Mouse (Mus musculus) c-Kit-positive CD71-negative TER-119-negative erythroid progenitor cells, embryonic 14.5 days (primary cell): Measurements from ENCODE around the gene Polk.
A peak's percentile ranks its signal among the peaks of the same experiment; 100 is the strongest.

Experiments used
- DNase-seq: peaks from one replicate; pipeline ENCODE4 v3.0.0-alpha.2; 2013; ENCODE audit warnings: low read depth

The Polk gene

DNA sequence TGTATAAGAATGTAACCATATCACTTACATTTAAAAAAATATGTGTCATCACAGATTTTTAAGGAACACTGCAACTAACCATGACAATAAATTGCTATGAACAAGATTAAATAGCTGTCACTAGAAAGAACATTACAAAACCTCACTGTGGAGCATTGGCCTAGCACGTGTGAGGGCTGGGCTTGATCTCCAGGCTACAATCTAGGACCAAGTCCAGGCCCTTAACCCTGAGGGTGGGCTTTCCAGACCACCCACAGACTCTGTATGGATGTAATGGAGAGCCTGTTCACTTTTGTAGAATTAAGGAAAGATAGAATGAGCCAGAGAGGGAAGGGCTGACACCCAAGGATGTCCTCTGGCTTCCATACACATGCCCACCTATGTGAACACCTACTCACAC is 79.7 kb downstream of the Polk start:
- DNase-seq, result no peak

DNA sequence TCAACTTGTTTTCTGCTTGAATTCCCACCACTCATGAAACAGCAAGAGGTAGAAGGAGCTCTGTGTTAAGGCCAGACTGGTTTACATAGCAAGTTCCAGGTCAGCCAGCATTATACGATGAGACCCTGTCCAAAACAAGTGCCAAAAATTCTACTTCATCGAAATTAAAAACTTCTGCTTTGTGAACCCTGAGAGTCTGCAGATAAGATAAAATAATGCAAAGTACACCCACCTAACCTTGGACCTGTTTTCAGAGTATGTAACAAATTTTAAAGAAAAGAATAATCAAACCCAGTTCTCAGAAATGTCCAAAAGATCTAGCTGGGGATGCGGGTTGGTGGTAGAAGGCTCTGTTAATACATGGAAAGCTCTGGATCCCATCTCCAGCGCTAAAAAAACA is 83.8 kb downstream of the Polk start:
- no peak for DNase-seq

DNA sequence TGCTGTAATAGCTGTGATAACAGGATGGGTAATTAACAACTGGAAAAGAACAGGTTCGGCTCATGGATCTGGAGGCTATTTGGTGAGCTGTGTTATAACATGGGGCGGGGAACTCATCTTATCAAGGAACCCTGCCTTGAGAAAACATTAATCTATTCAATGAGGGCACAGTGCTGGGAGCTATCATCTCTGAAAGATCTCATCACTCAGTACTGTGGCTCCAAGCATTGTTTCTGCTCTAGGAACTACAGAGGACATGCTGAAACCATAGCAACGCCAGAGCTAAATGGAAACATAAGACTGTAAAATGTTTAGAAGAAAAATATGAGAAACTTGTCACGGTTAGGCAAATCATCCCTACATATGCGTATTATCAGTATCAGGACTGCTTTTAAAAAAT is 84.4 kb downstream of the Polk start:
- DNase-seq, result no peak

DNA sequence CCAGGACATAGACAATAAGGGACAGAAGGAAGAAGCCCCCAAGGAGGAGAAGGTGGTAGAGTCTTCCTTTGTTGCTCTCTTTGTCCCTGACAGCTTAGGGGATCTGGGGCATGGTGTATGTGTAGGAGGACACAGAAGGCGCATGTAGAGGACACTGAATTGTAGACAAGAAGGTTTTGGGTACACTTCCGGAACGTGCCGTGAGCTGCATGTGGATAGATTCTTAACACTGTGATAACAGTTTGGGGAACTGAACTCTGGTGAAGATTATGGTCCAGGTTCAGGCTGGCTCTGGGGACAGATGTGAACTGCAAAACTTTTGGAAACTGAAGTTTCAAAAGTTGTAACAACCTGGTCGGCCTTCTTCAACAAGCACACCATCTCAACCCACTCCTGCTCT is 84.8 kb downstream of the Polk start:
- DNase-seq, result no peak

DNA sequence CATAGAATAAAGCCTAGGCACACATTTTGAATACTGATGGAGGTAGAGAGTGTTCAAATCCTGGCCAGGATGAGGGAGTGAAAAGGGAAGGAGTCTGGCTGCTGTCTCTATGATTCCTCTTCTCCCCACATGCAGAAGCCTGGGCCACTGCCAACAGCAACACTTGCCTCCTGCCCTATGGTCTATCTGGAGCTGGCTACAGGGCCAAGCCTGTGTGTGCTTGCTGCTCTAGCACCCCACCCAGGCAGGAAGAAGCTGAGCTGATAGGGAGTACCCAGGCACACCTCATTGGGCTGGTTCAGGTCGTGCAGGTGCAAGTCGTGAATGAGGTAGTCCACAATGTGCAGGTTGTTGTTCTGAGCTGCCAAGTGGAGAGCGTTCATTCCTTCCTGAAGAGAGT is 88.1 kb downstream of the Polk start:
- DNase-seq, result no peak

DNA sequence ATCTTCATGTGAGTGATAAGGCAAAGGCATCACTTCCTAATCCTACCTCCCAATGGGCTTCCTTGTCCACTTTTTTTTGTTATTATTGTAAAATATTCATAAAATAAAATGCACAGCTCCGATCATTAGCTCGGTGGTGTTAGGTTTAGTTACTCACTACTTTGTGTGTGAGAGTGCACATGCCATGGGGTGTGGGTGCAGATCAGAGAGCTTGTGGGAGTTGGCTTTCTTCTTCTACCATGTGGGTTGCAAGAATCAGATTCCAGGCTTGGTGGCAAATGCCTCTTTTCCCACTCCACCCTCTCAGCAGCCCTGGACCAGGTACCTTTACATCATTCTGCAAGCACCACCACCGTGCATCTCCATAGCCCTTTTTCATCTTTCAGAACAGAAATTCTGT is 89.8 kb downstream of the Polk start:
- DNase-seq, result no peak

DNA sequence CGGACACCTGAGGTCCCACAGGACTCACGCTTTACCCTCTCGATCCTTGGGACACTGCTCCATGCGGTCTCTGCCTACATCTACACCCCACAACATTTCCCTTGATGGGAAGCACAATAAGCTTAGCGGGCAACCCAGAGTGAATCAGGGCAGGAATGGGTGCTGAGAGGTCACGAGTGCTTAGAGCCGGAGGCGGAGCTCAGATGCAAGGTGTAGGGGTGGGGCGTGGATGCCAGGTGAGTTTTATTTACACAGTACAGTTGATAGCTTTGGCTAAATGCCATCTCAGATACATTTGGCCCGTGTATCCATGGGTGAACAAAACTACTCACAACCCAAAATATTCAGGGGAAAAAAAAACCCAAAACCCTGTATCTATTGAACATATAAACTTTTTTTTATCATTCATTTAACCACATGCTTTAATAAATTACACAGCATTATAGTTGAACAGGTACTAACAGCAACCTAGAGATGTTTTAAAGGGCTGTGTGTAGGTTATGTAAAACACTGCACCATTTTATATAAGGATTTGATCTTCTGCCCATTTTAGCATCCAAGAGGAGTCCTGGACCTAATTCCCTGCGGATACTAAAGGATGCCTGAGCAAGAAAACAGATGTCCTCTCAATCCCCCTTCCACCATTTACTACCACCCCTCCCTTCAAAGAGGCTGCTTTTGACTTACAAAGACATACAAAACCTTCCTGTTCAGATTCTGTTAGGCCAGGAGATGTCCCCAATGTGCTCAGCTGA is 90.8 kb downstream of the Polk start:
- no peak for DNase-seq

DNA sequence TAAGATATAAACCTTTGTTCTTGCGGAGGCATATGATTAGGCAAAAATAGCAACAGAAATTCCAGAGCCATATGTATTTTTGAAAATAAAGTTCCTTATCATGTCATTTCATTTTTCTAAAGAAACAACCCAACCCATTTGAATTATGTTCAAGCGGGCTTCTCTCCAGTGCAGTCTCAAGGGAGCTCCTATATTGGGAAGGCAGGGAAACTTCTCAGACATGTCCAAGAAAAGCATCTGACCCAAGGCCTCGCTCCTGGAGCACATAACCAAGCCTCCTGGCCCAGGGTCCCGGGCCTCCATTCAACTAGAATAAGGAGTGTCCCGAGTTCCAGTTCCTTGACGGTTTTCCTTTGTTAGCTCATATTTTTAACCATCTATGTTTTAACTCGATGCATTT is 91.5 kb downstream of the Polk start:
- DNase-seq, result no peak

DNA sequence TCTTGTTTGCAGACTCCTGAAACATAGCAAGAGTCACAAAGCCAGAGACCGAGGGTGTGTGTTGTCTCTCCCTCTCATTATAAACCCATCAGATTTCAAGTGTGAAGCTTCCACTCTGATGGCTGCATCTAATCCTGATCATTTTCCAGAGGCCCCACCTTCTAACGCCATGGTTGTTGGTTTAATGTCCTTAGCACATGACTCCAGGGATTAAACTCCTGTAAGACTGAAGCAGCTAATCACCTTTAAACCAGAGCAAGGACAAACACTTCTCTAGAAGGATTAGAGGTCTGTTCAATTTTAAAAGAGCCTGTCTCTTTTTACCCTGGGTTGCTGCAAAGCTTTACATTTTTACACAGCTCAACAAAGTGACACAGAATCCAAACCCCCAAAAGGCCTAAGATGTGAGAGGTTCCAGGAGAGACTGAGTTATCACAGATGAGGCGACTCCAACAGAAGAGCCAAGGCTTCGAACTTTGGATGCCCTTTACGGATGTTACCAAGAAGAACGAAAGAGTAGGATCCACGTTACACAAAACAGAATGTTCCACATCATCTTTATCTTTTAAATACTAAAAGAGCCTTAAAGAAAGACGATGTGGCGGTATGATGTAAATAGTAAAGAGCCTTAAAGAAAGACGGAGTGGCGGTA is 92.0 kb downstream of the Polk start:
- no peak for DNase-seq

DNA sequence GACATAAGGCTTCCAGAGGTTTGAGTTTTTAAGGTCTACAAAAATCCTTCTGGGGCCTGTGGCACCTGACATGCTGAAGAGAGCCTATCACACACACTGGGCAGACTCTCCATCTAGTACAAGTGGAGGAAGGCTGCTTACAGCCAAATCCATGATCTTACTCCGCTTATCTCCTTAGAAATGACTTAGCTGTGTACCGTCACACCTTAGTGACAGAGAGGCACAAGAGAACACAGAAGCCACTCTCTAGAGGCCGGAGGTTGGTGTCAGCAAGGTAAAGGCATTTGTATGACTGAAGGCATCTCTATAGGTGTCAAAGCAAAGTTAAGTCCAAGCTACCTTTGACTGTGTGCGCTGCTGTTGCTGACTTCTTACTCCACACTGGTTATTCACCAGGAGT is 101.9 kb downstream of the Polk start:
- DNase-seq, result no peak

DNA sequence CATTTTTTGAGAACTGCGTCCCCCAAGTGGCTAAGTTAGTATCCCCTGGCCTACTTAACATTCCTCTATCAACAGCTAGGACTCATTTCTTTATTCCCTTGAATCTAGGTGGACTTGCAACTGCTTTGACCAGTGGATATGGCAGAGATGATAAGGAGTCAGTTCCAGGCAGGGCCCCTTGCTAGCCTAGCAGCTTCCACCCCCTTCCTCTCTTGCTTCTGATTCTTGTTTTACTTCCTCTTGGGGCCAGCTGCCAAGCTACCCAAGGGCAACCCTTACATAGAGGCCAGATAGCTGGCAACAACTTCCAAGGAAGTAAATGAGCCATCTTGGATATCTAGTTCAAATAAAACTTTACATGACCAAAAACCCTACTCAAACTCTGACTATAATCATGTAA is 105.5 kb downstream of the Polk start:
- DNase-seq, result no peak

DNA sequence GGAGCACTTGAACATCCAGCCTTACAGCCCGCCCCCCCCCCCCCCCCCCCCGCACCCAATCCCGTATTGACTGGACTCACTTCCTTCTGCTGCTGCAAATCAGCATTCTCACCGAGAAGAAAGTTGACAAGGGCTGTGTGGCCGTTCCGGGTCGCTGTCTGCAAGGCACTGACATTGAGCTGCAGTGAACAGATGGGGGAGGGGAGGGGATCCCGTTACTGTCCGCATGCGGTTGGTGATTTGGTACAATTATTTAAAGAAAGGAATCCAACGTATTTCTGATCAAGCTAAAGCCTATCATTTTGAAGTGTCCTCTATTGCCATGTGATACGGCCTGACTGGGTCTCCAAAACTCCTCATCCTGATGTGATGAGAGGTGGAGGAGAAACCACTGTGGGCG is 106.6 kb downstream of the Polk start:
- no peak for DNase-seq

DNA sequence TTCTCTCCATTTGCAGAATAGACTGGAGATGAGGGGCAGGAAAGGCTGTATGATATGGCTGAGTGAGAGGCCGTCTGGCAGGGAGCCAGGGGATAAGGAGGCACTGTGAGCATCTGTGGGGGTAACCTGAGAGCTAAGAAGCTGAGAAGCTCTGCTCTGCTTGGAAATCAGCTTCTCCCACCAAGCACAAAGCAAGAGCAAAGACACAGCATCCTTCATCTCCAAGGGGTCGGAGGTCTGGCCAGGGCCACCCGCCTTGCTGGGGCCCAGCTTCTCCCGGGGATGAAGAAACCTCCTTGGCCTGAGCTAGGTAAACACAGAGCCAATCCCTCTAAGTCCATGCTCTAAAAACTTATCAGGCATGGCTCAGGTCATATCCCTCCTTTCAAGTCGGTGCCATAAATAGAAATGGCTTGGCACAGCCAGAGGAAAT is 107.5 kb downstream of the Polk start:
- no peak for DNase-seq

DNA sequence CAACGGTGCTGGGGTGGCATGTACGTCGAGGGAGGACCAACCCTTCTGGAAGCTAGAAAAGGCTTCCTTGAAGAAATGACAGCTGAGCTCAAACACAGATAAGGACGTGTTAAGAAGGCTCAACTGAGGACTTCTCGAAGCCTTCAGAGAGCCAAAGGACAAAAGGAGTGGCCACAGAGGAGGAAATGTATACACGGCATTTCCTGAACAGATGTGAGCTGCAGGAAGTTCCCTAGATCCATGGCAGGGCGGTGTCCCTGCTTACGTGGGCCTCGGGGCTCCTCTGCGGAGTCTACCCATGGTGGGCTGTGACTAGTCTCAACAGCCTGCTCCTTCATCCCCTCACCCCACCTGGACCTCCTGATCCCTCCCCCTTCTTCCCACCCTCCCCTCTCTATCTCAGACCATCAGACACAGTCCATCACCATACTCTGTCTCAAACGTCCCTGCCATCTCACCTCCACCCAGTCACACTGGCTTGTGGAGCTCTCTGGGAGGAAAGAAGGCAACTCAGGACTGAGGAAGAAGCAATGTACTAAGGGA is 108.7 kb downstream of the Polk start:
- DNase-seq, result no peak

DNA sequence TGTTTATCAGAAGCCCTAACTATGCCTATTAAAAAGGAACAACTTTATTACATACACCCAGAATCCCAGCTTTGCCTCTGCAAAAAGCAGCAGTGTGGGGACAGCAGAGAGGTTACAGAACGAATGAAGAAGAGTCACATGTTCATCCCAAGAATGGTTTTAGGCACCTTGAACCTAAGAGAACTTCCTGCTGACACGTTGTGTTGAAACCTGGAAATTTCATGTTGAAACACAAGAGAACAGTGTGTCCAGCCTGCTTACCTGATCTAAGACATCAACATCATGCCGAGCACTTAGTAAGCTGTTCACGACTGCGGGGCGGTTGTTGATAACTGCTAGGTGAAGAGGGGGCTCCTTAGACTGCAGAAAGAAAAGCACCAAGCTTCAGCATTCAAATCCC is 109.3 kb downstream of the Polk start:
- DNase-seq, result no peak

DNA sequence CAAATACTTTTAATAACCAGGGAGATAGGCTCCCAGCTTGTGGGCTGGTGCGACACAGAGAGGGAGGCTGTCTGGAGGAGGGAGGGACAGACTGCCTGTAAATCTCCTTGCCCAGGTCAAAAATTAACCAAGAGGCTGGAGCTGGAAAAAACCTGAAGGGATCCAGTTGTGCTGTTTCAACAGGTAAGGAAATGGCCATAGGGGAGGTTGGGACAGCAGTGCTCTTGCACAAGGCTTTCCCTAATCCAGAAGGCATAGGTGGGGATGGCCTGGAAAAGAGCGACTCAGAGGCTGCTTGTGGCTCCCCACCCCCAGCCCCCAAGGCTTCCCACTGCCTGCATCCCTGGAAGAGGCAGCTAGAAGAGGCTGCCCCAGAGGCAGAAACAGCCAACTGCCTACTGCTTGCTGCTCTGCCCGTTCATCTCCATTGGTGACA is 110.0 kb downstream of the Polk start:
- no peak for DNase-seq

DNA sequence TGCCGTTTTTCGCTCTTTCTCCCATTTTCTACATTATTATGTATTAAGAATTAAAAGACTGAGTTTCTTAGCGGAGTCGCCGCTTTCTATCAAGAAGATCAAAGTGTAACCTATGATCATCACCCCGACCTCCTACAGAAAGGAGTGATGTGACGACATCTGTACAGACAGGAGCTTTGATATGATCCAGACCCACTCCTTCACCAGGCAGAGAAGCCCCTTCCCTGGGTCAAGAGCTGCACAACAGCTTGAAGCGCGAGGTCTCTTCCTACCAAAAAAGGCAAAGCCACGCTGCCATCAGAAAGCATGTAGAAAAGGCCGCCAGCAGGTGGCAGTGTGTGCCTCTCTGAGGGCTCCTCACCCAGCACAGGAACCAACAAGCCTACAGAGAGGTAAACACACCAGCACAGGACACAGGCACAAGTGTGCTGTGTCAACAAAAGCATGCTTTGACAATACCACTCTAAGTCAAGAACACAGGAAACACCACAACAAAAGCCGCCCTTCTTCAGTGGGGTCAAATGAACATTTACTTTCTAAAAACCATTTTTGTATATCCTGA is 110.7 kb downstream of the Polk start:
- DNase-seq, result peak; percentile 87
